Mouse (Mus musculus) CH12.LX (cell line): ENCODE results near the gene Pde5a.

Experiments
- CTCF ChIP-seq, 2 experiments: IDR thresholded peaks in 1 of 2; conservative IDR thresholded peaks in 1 of 2; 2 replicates each; pipeline ENCODE4 v1.5.1; 2011 to 2012; ENCODE audit warnings: low read depth in 2 of 2, low read length in 2 of 2, improper control_type of control experiment in 1 of 2, inconsistent platforms in 1 of 2, mild to moderate bottlenecking in 1 of 2, moderate library complexity in 1 of 2
- POLR2A ChIP-seq: IDR thresholded peaks from 2 replicates; pipeline ENCODE4 v1.6.1; 2011; ENCODE audit warnings: low read depth, mild to moderate bottlenecking, improper control_type of control experiment, low read length
- POLR2AphosphoS2 ChIP-seq: IDR thresholded peaks from 2 replicates; pipeline ENCODE4 v1.6.1; 2011; ENCODE audit warnings: low read depth, low read length, improper control_type of control experiment
- USF1 ChIP-seq: IDR thresholded peaks from 2 replicates; pipeline ENCODE4 v1.6.1; 2014; ENCODE audit warnings: low read depth, mild to moderate bottlenecking, inconsistent platforms, low read length, improper control_type of control experiment
- ZC3H11A ChIP-seq: IDR thresholded peaks from 2 replicates; pipeline ENCODE4 v1.6.1; 2012; ENCODE audit warnings: low read depth, mild to moderate bottlenecking, inconsistent platforms, low read length, improper control_type of control experiment

- TF ChIP-seq CTCF (conservative IDR thresholded peaks at IDR 0.05 in 1 of 2, IDR thresholded peaks at IDR 0.05 in 1 of 2; ENCODE audit: low read depth in 2 of 2, low read length in 2 of 2): peak in 1 of 2 experiments; percentile 5; a peak in 1 of 4 replicates
- TF ChIP-seq POLR2A: no peak
- TF ChIP-seq ZC3H11A: no peak
- no peak for TF ChIP-seq POLR2AphosphoS2
- TF ChIP-seq USF1: no peak
Observed at GRCm38 (mm10) chr3:122878705-122879315, 150.1 kb downstream of the Pde5a start.
